Mouse (Mus musculus) adrenal gland, postnatal 36 days (tissue): ENCODE results near the gene Aox4. TPM values are rescaled to one million over a fixed set of nuclear protein-coding genes. Genes with fewer than 3 reads are reported as not detected.
A peak's percentile ranks its signal among the peaks of the same experiment; 100 is the strongest.

Experiments
- DNase-seq, 2 experiments: peaks; one replicate each; pipeline ENCODE4 v3.0.0; 2021; ENCODE audit warnings: mixed read lengths in 1 of 2
- total RNA-seq, 2 experiments: library from RNA; stranded (reverse); gene quantifications; 2 replicates each; pipeline ENCODE4 v1.2.3; 2021

Aox4 gene
- total RNA-seq, 2 experiments from 2014 or later, result 0.07 TPM; not detected in 1

- DNase-seq, result no peak
These were observed 34.3 kb downstream of the Aox4 start for GRCm38 (mm10) chr1:58244487-58244886.

- DNase-seq, result no peak
These were observed 38.3 kb downstream of the Aox4 start for GRCm38 (mm10) chr1:58248518-58248917.

GRCm38 (mm10) chr1:58253466-58253865 is 43.3 kb downstream of the Aox4 start:
- DNase-seq, result no peak

GRCm38 (mm10) chr1:58257195-58257991 is 47.2 kb downstream of the Aox4 start:
- peak; percentile 3 to 44 for DNase-seq

GRCm38 (mm10) chr1:58260311-58260710 is 50.1 kb downstream of the Aox4 start:
- DNase-seq, result no peak

- DNase-seq, result no peak
These were observed 58.0 kb downstream of the Aox4 start for GRCm38 (mm10) chr1:58268231-58268630.

- peak; percentile 30 to 57 for DNase-seq
These were observed 60.8 kb downstream of the Aox4 start for GRCm38 (mm10) chr1:58270807-58271569.

- no peak for DNase-seq
These were observed 65.7 kb downstream of the Aox4 start for GRCm38 (mm10) chr1:58275879-58276278.

GRCm38 (mm10) chr1:58278026-58278425 is 67.8 kb downstream of the Aox4 start, which contains the start of gene Aox2:
Aox2 (plus strand) TSS chr1:58278326.
- DNase-seq, result no peak

GRCm38 (mm10) chr1:58278513-58278912 is 68.3 kb downstream of the Aox4 start:
- no peak for DNase-seq

- no peak for DNase-seq
These were observed 70.2 kb downstream of the Aox4 start for GRCm38 (mm10) chr1:58280381-58280780.

GRCm38 (mm10) chr1:58280939-58281624 is 70.9 kb downstream of the Aox4 start:
- no peak for DNase-seq

- DNase-seq, result no peak
These were observed 71.4 kb downstream of the Aox4 start for GRCm38 (mm10) chr1:58281625-58281988.

GRCm38 (mm10) chr1:58284505-58284904 is 74.3 kb downstream of the Aox4 start:
- DNase-seq, result no peak

GRCm38 (mm10) chr1:58288091-58288490 is 77.9 kb downstream of the Aox4 start:
- DNase-seq, result no peak

- DNase-seq, result no peak
These were observed 79.8 kb downstream of the Aox4 start for GRCm38 (mm10) chr1:58289863-58290469.

- peak; percentile 11 to 43 for DNase-seq
These were observed 81.5 kb downstream of the Aox4 start for GRCm38 (mm10) chr1:58291394-58292300.

GRCm38 (mm10) chr1:58294730-58295129 is 84.5 kb downstream of the Aox4 start:
- DNase-seq, result no peak

GRCm38 (mm10) chr1:58296278-58296677 is 86.1 kb downstream of the Aox4 start:
- DNase-seq, result peak; percentile 75 to 84

GRCm38 (mm10) chr1:58296821-58297220 is 86.6 kb downstream of the Aox4 start:
- DNase-seq, result no peak

- peak in 1 of 2 experiments; percentile 19 for DNase-seq
These were observed 88.2 kb downstream of the Aox4 start for GRCm38 (mm10) chr1:58298347-58298746.
